Mouse (Mus musculus): ENCODE results near the gene Ppig.

DNA sequence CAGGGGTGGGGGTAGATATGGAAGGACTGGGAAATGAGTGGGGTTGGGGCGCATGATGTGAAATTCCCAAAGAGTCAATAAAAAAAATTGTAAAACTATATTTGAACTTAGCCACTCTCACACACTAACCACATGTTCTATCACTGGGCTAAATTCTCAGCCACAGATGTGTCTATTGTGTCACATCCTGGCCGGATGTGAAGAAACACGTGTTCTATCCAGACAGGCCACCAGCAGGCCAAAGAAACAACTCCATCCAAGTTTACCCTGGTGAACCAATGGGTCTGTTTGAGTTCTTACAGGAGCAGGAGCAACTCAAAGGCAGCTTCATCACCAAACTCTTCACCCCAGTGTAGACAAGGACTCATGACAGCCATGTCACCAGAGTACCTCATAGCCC is 5.9 kb upstream of the Ppig start:
- no peak for TF ChIP-seq CTCF (IDR thresholded peaks at IDR 0.05; ENCODE audit: low read depth, low read length)
- TF ChIP-seq POLR2A (IDR thresholded peaks at IDR 0.05; ENCODE audit: insufficient read depth, low read length) = no peak

All from ES-Bruce4 (cell line).